Comparison of ENCODE assay signal across 1 mouse cellular context in genomic region chr6:48424074-48424473, GRCm38 (mm10).
TF ChIP-seq lines count a peak whose summit lies in the region.

No protein-coding gene starts in this region.

TF ChIP-seq in MEL, 35 proteins besides CTCF, POLR2A, EP300 and RAD21:
- no peak for TF ChIP-seq TBP (IDR thresholded peaks at IDR 0.05; ENCODE audit: low read depth, low read length)
- TF ChIP-seq POLR2AphosphoS5 (IDR thresholded peaks at IDR 0.05; ENCODE audit: borderline replicate concordance, low read depth, low read length), result no peak
TF ChIP-seq in MEL: peak in this region for 0.
